Mouse (Mus musculus): ENCODE data around the gene Cd1d1. TPM values are rescaled to one million over a fixed set of nuclear protein-coding genes. Genes with fewer than 3 reads are reported as not detected.
"Not testable (repeated sequence)": the region's sequence is repeated elsewhere in the genome, so short reads cannot be mapped to it uniquely, and the experiment has no call there.

Cd1d1 gene
- polyA plus RNA-seq, 1 experiment from 2014 or later: 26.4 TPM

- Histone ChIP-seq H3K27ac (no peak overlapping the region), H3K9me3 (no peaks in the 10 kb centered on the region), H3K36me3 (no peaks in the 10 kb centered on the region), H3K4me3 (no peak overlapping the region), H3K4me2 (no peak overlapping the region), H3K9ac (no peak overlapping the region), H3K4me1 (no peaks in the 10 kb centered on the region), H3K27me3 (no peaks in the 10 kb centered on the region)
- WGBS: 82% methylated on average over 12 of the region's 12 CpGs
- ATAC-seq (ENCODE audit: insufficient number of reproducible peaks, low FRiP score, low TSS enrichment, low read depth): no peak
These were observed 810 bp upstream of the Cd1d1 start for GRCm38 (mm10) chr3:87000051-87000450.

- not testable (repeated sequence) for H3K4me1 ChIP-seq, H3K27me3 ChIP-seq, H3K36me3 ChIP-seq, H3K9me3 ChIP-seq
- Histone ChIP-seq H3K9ac (peak overlapping the region; percentile 62), H3K4me2 (peak overlapping the region; percentile 67), H3K27ac (peak overlapping the region; percentile 88), H3K4me3 (peak overlapping the region; percentile 56)
- peak; percentile 96 for ATAC-seq (ENCODE audit: insufficient number of reproducible peaks, low FRiP score, low TSS enrichment, low read depth)
- WGBS: 2% methylated on average over 24 of the region's 24 CpGs
These were observed 517 bp downstream of the Cd1d1 start for GRCm38 (mm10) chr3:86998433-86999414.

GRCm38 (mm10) chr3:86996111-86996510 is 3.1 kb downstream of the Cd1d1 start:
- no peak overlapping the region for H3K4me2 ChIP-seq
- no peaks in the 10 kb centered on the region for H3K27me3 ChIP-seq
- no peak overlapping the region for H3K4me3 ChIP-seq
- H3K4me1 ChIP-seq: no peaks in the 10 kb centered on the region
- no peak for ATAC-seq (ENCODE audit: insufficient number of reproducible peaks, low FRiP score, low TSS enrichment, low read depth)
- H3K9me3 ChIP-seq: no peaks in the 10 kb centered on the region
- WGBS: 64% methylated on average over 4 of the region's 4 CpGs
- H3K27ac ChIP-seq: no peak overlapping the region
- H3K36me3 ChIP-seq: no peaks in the 10 kb centered on the region
- no peak overlapping the region for H3K9ac ChIP-seq

- 51% methylated on average over 1 of the region's 1 CpGs for WGBS
- Histone ChIP-seq H3K27me3 (no peaks in the 10 kb centered on the region), H3K36me3 (no peaks in the 10 kb centered on the region), H3K4me1 (no peaks in the 10 kb centered on the region), H3K4me3 (no peak overlapping the region), H3K27ac (no peak overlapping the region), H3K9me3 (no peaks in the 10 kb centered on the region), H3K4me2 (no peak overlapping the region), H3K9ac (no peak overlapping the region)
- no peak for ATAC-seq (ENCODE audit: insufficient number of reproducible peaks, low FRiP score, low TSS enrichment, low read depth)
These were observed 3.9 kb downstream of the Cd1d1 start for GRCm38 (mm10) chr3:86995381-86995780.

GRCm38 (mm10) chr3:86986969-86987368 is 12.3 kb downstream of the Cd1d1 start:
- 40% methylated on average over 6 of the region's 6 CpGs for WGBS
- ATAC-seq (ENCODE audit: insufficient number of reproducible peaks, low FRiP score, low TSS enrichment, low read depth): 0 out of 2 replicates have a peak, but pooled peaks have one; percentile 44
- H3K4me3 ChIP-seq: peak overlapping the region; percentile 31
- H3K27me3 ChIP-seq, H3K27ac ChIP-seq, H3K4me1 ChIP-seq, H3K36me3 ChIP-seq, H3K9ac ChIP-seq, H3K9me3 ChIP-seq: not testable (repeated sequence)
- peak overlapping the region; percentile 46 for H3K4me2 ChIP-seq

GRCm38 (mm10) chr3:86986490-86986889 is 12.8 kb downstream of the Cd1d1 start:
- 0 out of 2 replicates have a peak, but pooled peaks have one; percentile 14 for ATAC-seq (ENCODE audit: insufficient number of reproducible peaks, low FRiP score, low TSS enrichment, low read depth)
- H3K9ac ChIP-seq: no peak overlapping the region
- no peaks in the 10 kb centered on the region for H3K36me3 ChIP-seq
- peak overlapping the region; percentile 31 for H3K4me3 ChIP-seq
- no peaks in the 10 kb centered on the region for H3K4me1 ChIP-seq
- H3K4me2 ChIP-seq: peak overlapping the region; percentile 46
- no peaks in the 10 kb centered on the region for H3K9me3 ChIP-seq
- H3K27ac ChIP-seq: no peak overlapping the region
- no peaks in the 10 kb centered on the region for H3K27me3 ChIP-seq
- WGBS: 25% methylated on average over 12 of the region's 12 CpGs

- Histone ChIP-seq H3K4me2 (no peak overlapping the region), H3K36me3 (no peaks in the 10 kb centered on the region), H3K27me3 (no peaks in the 10 kb centered on the region), H3K9me3 (no peaks in the 10 kb centered on the region), H3K4me3 (no peak overlapping the region), H3K4me1 (no peaks in the 10 kb centered on the region), H3K27ac (no peak overlapping the region), H3K9ac (no peak overlapping the region)
- no peak for ATAC-seq (ENCODE audit: insufficient number of reproducible peaks, low FRiP score, low TSS enrichment, low read depth)
- 73% methylated on average over 6 of the region's 6 CpGs for WGBS
These were observed 15.9 kb downstream of the Cd1d1 start for GRCm38 (mm10) chr3:86983382-86983781.

- Histone ChIP-seq H3K9me3 (no peaks in the 10 kb centered on the region), H3K9ac (no peak overlapping the region), H3K27ac (no peak overlapping the region), H3K36me3 (no peaks in the 10 kb centered on the region), H3K4me1 (no peaks in the 10 kb centered on the region), H3K4me3 (no peak overlapping the region), H3K27me3 (no peaks in the 10 kb centered on the region), H3K4me2 (0 out of 2 replicates have a peak overlapping the region, but pooled peaks have one; percentile 20)
- ATAC-seq (ENCODE audit: insufficient number of reproducible peaks, low FRiP score, low TSS enrichment, low read depth): no peak
- 11% methylated on average over 8 of the region's 8 CpGs for WGBS
These were observed 22.7 kb downstream of the Cd1d1 start for GRCm38 (mm10) chr3:86976546-86976945.

GRCm38 (mm10) chr3:86975150-86975549 is 24.1 kb downstream of the Cd1d1 start:
- Histone ChIP-seq H3K4me3 (no peak overlapping the region), H3K27me3 (no peaks in the 10 kb centered on the region), H3K27ac (no peak overlapping the region), H3K9me3 (no peaks in the 10 kb centered on the region), H3K36me3 (no peaks in the 10 kb centered on the region), H3K9ac (no peak overlapping the region), H3K4me1 (no peaks in the 10 kb centered on the region), H3K4me2 (no peak overlapping the region)
- WGBS: 69% methylated on average over 2 of the region's 2 CpGs
- ATAC-seq (ENCODE audit: insufficient number of reproducible peaks, low FRiP score, low TSS enrichment, low read depth): no peak

GRCm38 (mm10) chr3:86962665-86963435 is 36.4 kb downstream of the Cd1d1 start:
- H3K9me3 ChIP-seq: no peaks in the 10 kb centered on the region
- no peaks in the 10 kb centered on the region for H3K27me3 ChIP-seq
- no peak overlapping the region for H3K27ac ChIP-seq
- H3K4me2 ChIP-seq: no peak overlapping the region
- WGBS: 83% methylated on average over 17 of the region's 17 CpGs
- H3K4me1 ChIP-seq: no peaks in the 10 kb centered on the region
- H3K36me3 ChIP-seq: no peaks in the 10 kb centered on the region
- no peak overlapping the region for H3K4me3 ChIP-seq
- ATAC-seq (ENCODE audit: insufficient number of reproducible peaks, low FRiP score, low TSS enrichment, low read depth): no peak
- H3K9ac ChIP-seq: no peak overlapping the region

- H3K4me3 ChIP-seq: no peak overlapping the region
- H3K4me1 ChIP-seq: no peaks in the 10 kb centered on the region
- 83% methylated on average over 2 of the region's 2 CpGs for WGBS
- H3K27me3 ChIP-seq: no peaks in the 10 kb centered on the region
- no peaks in the 10 kb centered on the region for H3K9me3 ChIP-seq
- no peak overlapping the region for H3K4me2 ChIP-seq
- no peak overlapping the region for H3K27ac ChIP-seq
- H3K9ac ChIP-seq: no peak overlapping the region
- H3K36me3 ChIP-seq: no peaks in the 10 kb centered on the region
- ATAC-seq (ENCODE audit: insufficient number of reproducible peaks, low FRiP score, low TSS enrichment, low read depth): no peak
These were observed 37.9 kb downstream of the Cd1d1 start for GRCm38 (mm10) chr3:86961395-86961669.

Measured in limb, embryonic 15.5 days (tissue).